Mouse (Mus musculus): ENCODE results near the gene Ccdc73.

- TF ChIP-seq CTCF (IDR thresholded peaks at IDR 0.05; ENCODE audit: extremely low read depth, insufficient read length, insufficient replicate concordance, low read depth, low read length) = no peak
- no peak for TF ChIP-seq POLR2A (IDR thresholded peaks at IDR 0.05; ENCODE audit: low read depth, low read length)
Measured at GRCm38 (mm10) chr2:104851686-104852085, 15.9 kb upstream of the Ccdc73 start.

Data from small intestine, adult 2 months (tissue).